Mouse (Mus musculus) naive thymus-derived CD4-positive, alpha-beta T cell, adult 2 months (primary cell): ENCODE measurements around the gene B020004J07Rik.
"Not testable (repeated sequence)": the region's sequence is repeated elsewhere in the genome, so short reads cannot be mapped to it uniquely, and the experiment has no call there.

ENCODE experiments used
- DNase-seq: peaks from one replicate; pipeline ENCODE4 v3.0.0-alpha.2; 2011; ENCODE audit warnings: low read depth

B020004J07Rik gene

DNA sequence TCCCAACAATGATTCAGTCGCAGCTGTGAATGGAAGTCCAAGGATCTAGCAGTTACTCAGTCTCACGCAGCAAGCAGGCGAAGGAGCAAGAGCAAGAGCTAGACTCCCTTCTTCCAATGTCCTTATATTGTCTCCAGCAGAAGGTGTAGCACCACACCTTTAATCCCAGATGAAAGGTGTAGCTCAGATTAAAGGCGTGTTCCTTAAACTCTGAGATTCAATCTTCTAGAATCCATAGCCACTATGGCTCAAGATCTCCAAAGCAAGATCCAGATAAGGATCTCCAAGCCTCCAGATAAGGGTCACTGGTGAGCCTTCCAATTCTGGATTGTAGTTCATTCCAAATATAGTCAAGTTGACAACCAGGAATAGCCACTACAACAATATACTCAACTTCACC is at the start of gene B020004J07Rik:
TSS of gene B020004J07Rik (minus strand) at position 101 of the 400 bp plus-strand sequence.
- not testable (repeated sequence) for DNase-seq

DNA sequence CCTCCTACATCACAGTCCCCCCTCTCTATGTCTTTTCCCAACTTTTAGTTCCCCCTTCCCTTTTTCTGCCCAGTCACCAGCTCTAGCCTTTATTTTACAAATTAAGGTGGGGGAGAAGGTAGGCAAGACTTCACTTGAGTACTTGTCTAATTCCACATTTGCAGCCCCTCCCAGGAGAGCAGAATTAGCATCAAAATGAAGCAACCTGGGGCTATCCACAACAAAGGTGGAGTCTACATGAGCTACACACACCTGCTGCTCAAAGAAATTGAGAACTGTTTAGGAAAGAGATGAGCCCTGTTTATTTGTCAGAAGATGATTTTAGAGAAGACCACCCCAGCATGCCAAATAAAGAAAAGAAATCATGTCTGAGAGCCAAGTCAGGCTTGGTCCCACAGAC is 45.6 kb upstream of the B020004J07Rik start:
- DNase-seq: no peak

DNA sequence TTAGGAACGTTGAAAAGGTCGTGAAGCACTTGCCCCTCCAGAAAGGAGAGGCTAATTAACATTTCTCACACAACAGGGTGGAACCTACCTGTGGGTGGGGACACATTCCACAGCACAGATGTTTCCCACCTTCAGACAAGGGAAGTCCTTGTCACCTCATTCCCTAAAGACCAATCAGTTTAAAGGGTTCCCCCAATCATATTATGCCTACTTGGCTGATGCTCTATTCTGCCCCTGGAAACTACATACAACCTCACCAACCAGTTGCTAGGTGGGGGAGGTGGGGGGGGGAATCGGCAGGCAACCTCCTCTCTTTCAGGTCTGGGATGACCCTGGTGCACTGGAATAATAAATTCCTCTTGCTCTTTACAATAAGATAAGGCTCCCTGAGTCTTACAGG is 39.8 kb upstream of the B020004J07Rik start:
- DNase-seq: no peak

DNA sequence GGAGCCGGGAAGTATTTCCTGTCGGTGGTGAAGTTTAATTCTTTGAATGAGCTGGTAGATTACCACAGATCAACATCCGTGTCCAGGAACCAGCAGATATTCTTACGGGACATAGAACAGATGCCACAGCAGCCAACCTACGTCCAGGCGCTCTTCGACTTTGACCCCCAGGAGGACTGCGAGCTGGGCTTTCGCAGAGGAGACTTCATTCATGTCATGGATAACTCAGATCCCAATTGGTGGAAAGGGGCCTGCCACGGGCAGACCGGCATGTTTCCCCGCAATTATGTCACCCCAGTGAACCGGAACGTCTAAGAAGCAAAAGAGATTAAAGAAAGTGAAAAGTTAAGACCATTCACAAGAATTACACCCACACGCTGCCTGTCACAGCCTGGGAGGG is 31.9 kb upstream of the B020004J07Rik start:
- DNase-seq: not testable (repeated sequence)

DNA sequence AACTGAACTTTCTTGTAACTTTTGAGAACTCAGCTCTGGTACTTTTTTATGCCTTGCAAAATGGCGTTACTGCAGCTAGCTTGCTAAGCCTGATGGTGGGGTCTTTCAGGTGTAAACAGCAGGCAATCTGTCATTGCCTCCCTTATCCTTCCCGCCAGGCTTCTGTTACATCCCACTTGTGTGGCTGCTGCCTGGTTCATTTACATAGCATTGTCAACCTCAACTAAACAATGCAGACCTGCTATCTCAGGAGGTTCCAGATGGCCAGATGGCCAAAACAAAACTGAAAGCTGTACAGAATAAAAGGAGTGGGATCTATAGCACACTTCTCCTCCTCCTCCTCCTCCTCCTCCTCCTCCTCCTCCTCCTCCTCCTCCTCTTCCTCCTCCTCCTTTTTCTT is 28.2 kb upstream of the B020004J07Rik start:
- not testable (repeated sequence) for DNase-seq

DNA sequence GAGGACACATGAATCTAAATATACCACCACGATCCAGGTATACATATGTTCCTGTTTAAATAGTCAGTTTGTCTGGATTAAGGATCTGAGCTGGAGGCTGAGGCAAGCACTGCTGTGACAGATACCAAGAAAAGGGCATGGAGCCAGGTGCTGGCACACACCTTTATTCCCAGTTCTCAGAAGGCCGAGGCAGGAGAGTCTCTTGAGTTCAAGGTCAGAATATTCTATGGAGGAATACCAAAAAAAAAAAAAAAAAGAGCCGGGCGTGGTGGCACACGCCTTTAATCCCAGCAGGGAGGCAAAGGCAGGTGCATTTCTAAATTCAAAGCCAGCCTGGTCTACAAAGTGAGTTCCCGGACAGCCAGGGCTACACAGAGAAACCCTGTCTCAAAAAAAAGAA is 18.5 kb upstream of the B020004J07Rik start:
- no peak for DNase-seq

DNA sequence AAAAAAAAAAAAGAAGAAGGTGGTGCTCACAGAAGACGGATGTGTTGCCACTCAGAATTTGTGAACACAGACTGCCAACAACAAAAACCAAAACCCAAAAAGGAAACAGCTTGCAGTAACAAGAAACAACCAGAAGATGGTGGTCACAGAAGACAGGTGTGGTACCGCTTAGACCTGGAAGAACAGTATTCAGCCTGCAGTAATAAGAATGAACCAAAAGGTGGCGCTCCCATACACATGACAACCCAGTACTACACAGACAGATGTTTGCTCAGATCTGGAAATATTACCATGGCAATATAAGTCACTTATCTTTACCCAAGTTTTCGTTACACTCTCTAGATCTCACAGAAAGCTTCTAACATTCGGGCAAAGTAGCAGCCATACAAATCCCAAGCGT is 17.1 kb upstream of the B020004J07Rik start:
- DNase-seq: no peak

DNA sequence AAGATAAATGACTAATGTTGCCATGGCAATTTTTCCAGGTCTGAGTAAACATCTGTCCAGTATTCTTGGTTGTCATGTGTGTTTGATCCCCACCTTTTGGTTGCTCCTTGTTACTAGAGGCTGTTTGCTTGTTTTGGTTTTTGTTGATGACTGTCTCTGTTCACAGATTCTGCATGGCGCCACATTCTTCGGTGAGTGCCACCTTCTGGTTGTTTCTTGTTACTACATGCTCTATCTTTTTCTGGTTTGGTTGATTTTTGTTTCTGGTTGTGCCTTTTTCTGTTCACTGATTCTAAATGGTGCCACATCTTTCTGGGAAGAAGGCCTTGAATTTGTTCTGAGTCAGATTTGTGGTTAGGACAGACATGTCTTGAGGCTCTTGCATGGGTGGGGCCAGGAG is 7.1 kb upstream of the B020004J07Rik start:
- no peak for DNase-seq
